Mouse (Mus musculus) liver, embryonic 14.5 days (tissue): ENCODE measurements around the gene BC004004. TPM values are rescaled to one million over a fixed set of nuclear protein-coding genes. Genes with fewer than 3 reads are reported as not detected.
A peak's percentile ranks its signal among the peaks of the same experiment; 100 is the strongest.

Experiments used
- ATAC-seq: fragments of 200-750 bp; cut with Nextera tagmentation; 2 replicates; pipeline ENCODE4 v1.8.0; 2017; ENCODE audit warnings: moderate number of reproducible peaks, mild to moderate bottlenecking, moderate library complexity; ENCODE audit not compliant: insufficient read depth
- DNase-seq, 3 experiments: peaks; one replicate each; pipeline ENCODE4 v3.0.0-alpha.2; 2012 to 2013; ENCODE audit warnings: low read depth in 3 of 3, low spot score in 3 of 3
- H3K27ac ChIP-seq: fragments of 300-500 bp; sonication (generic); 2 replicates; pipeline ENCODE4 v1.5.1; 2014; ENCODE audit warnings: moderate library complexity, mild to moderate bottlenecking, control low read depth, inconsistent platforms
- H3K27me3 ChIP-seq: fragments of 300-500 bp; sonication (generic); 2 replicates; pipeline ENCODE4 v1.6.1; 2014; ENCODE audit warnings: mild to moderate bottlenecking, low read length, moderate library complexity; ENCODE audit not compliant: control insufficient read depth, insufficient read depth
- H3K36me3 ChIP-seq: fragments of 300-500 bp; sonication (generic); replicated peaks from 2 replicates; pipeline ENCODE4 v1.6.1; 2014; ENCODE audit warnings: low read depth; ENCODE audit not compliant: control insufficient read depth, insufficient read depth
- H3K4me1 ChIP-seq, 2 experiments: fragments of 200-500 bp in 1 of 2; fragments of 300-500 bp in 1 of 2; sonication (generic) in 1 of 2; replicated peaks; 2 replicates each; pipeline ENCODE4 v1.6.1; 2012 to 2014; ENCODE audit warnings: antibody characterized with exemption in 1 of 2, inconsistent platforms in 1 of 2, low read length in 1 of 2; ENCODE audit not compliant: control insufficient read depth in 2 of 2, insufficient read depth in 2 of 2
- H3K4me2 ChIP-seq: fragments of 300-500 bp; sonication (generic); 2 replicates; pipeline ENCODE4 v1.6.1; 2014; ENCODE audit warnings: low read depth, mild to moderate bottlenecking, control low read depth, moderate library complexity
- H3K4me3 ChIP-seq, 2 experiments: fragments of 200-500 bp in 1 of 2; fragments of 300-500 bp in 1 of 2; sonication (generic) in 1 of 2; 2 replicates each; pipeline ENCODE4 v1.5.1; 2012 to 2014; ENCODE audit warnings: low read depth in 2 of 2, low read length in 2 of 2, mild to moderate bottlenecking in 2 of 2, control low read depth in 1 of 2, inconsistent platforms in 1 of 2, moderate library complexity in 1 of 2; ENCODE audit not compliant: insufficient read depth in 1 of 2
- H3K9ac ChIP-seq: fragments of 300-500 bp; sonication (generic); replicated peaks from 2 replicates; pipeline ENCODE4 v1.6.1; 2014; ENCODE audit warnings: mild to moderate bottlenecking, control low read depth, moderate library complexity
- H3K9me3 ChIP-seq: fragments of 300-500 bp; sonication (generic); 2 replicates; pipeline ENCODE4 v1.6.1; 2016; ENCODE audit warnings: low read length, mixed read lengths; ENCODE audit not compliant: control insufficient read depth
- CTCF ChIP-seq: IDR thresholded peaks from 2 replicates; pipeline ENCODE4 v1.5.1; 2016; ENCODE audit warnings: antibody characterized with exemption, low read depth, control low read depth
- EP300 ChIP-seq: IDR thresholded peaks from 2 replicates; pipeline ENCODE4 v1.6.1; 2016; ENCODE audit warnings: antibody characterized with exemption, low read depth
- WGBS: fragments of 180-500 bp; shearing (Covaris S2); extraction: QIAGEN DNeasy Blood & Tissue Kit; methylation state at CpG from one replicate; pipeline ENCODE4 v1.1.7; 2014; ENCODE audit not compliant: insufficient replicate concordance; 5-methylcytosine and 5-hydroxymethylcytosine counted together
- polyA plus RNA-seq, 2 experiments: library from polyadenylated mRNA; depleted of rRNA in 1 of 2; stranded (reverse) in 1 of 2; unstranded in 1 of 2; fragments of >200 nt; fragmentation: Nextera tagmentation in 1 of 2; extraction: Ambion mirVana in 1 of 2; gene quantifications; 2 replicates each; pipeline versions ENCODE4 v1.2.1 to v1.2.3; 2012 to 2014

The BC004004 gene
- polyA plus RNA-seq, 2 experiments = 26.1 to 58.1 TPM

DNA sequence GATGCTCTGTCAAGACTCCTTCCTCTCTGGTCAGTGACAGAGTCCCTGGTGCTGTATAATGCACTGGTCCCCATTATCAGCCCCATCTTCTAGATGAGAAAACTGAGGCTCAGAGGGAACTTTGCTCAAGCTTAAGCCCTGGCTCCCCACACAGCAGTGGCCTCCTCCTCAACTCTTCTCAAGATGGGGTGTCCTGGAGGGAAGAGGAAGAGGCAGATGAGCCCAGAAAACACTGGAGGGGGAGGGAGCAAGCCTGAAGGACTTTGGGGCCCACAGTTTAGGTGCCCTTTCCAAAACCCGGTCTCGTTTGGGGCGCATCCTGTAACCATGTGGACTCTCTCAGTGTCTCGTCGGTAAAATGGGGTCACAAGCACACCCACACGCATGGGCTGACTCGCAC is 50.9 kb downstream of the BC004004 start:
- 55% methylated on average over 7 of the region's 7 CpGs for WGBS
- peaks cover 0 to 6% of the 10 kb centered on the region in 2 experiments; a peak in 2 of 4 replicates for H3K4me1 ChIP-seq
- TF ChIP-seq CTCF (no peak), EP300 (no peak)
- no peaks in the 10 kb centered on the region for H3K36me3 ChIP-seq
- no peak for DNase-seq
- H3K27me3 ChIP-seq = peaks cover 9% of the 10 kb centered on the region
- H3K27ac ChIP-seq = no peak overlapping the region
- H3K9me3 ChIP-seq = no peaks in the 10 kb centered on the region
- no peak overlapping the region for H3K4me3 ChIP-seq
- no peak overlapping the region for H3K4me2 ChIP-seq
- no peak overlapping the region for H3K9ac ChIP-seq
- ATAC-seq = no peak

- no peak for ATAC-seq
- H3K27ac ChIP-seq = no peak overlapping the region
- TF ChIP-seq EP300 (no peak; the same call in 1 of the 2 replicates), CTCF (no peak)
- no peak overlapping the region for H3K9ac ChIP-seq
- no peak overlapping the region for H3K4me3 ChIP-seq
- WGBS = 29% methylated on average over 8 of the region's 8 CpGs
- no peak for DNase-seq
- H3K27me3 ChIP-seq = peaks cover 9% of the 10 kb centered on the region
- H3K4me2 ChIP-seq = no peak overlapping the region
- H3K36me3 ChIP-seq = no peaks in the 10 kb centered on the region
- H3K4me1 ChIP-seq = peaks cover 0 to 6% of the 10 kb centered on the region in 2 experiments; a peak in 2 of 4 replicates
- no peaks in the 10 kb centered on the region for H3K9me3 ChIP-seq
Measured at GRCm38 (mm10) chr17:29319881-29320639, 51.5 kb downstream of the BC004004 start.

DNA sequence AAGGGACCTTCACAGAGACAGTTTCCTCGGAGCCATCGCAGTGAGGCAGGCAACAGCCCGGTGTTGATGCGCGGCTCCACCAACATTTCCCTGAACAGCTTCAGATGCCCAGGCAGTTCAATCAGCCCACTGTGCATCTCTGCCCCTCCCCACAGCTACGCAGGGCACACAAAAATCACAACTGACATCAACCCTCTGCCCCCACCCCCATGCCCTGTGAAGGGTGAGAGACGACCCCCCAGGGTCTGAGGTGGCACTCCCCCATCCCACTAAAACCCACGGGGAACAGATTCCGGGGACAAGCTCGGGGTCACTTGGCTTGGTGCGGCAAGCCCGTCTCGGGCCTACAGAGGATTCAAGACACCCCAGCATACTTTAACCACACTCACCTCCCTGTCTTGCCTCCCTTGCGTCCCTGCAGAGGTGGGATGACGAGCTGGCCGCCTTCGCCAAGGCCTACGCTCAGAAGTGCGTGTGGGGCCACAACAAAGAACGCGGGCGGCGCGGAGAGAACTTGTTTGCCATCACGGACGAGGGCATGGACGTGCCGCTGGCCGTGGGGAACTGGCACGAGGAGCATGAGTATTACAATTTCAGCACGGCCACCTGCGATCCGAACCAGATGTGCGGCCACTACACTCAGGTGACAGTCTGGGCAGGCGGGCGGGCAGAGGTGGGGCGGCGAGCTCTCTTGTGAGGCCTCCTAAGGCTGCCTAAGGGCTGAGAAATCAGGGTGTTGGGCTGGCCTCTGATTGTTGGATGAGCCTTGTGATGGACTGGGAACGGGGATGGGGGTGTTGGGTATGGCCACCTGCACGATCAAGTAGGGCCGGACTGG is 53.4 kb downstream of the BC004004 start:
- no peak overlapping the region for H3K27ac ChIP-seq
- ATAC-seq = no peak
- peaks cover 14% of the 10 kb centered on the region for H3K27me3 ChIP-seq
- no peak overlapping the region for H3K4me2 ChIP-seq
- H3K4me3 ChIP-seq = no peak overlapping the region
- H3K4me1 ChIP-seq = peaks cover 0 to 6% of the 10 kb centered on the region in 2 experiments; a peak in 2 of 4 replicates
- WGBS = 54% methylated on average over 41 of the region's 41 CpGs
- TF ChIP-seq EP300 (no peak), CTCF (no peak)
- H3K9ac ChIP-seq = no peak overlapping the region
- no peaks in the 10 kb centered on the region for H3K9me3 ChIP-seq
- no peaks in the 10 kb centered on the region for H3K36me3 ChIP-seq
- no peak for DNase-seq

- 0 out of 2 replicates have a peak overlapping the region, but pooled peaks have one; percentile 1 for H3K4me2 ChIP-seq
- H3K9ac ChIP-seq = no peak overlapping the region
- WGBS = 42% methylated on average over 18 of the region's 18 CpGs
- DNase-seq (no peak), ATAC-seq (no peak)
- no peak overlapping the region for H3K27ac ChIP-seq
- no peaks in the 10 kb centered on the region for H3K36me3 ChIP-seq
- TF ChIP-seq EP300 (no peak), CTCF (no peak)
- H3K4me3 ChIP-seq = no peak overlapping the region
- no peaks in the 10 kb centered on the region for H3K9me3 ChIP-seq
- H3K27me3 ChIP-seq = peaks cover 14% of the 10 kb centered on the region
- peaks cover 0 to 6% of the 10 kb centered on the region in 2 experiments; a peak in 2 of 4 replicates for H3K4me1 ChIP-seq
Measured at GRCm38 (mm10) chr17:29322603-29322962, 54.0 kb downstream of the BC004004 start.

DNA sequence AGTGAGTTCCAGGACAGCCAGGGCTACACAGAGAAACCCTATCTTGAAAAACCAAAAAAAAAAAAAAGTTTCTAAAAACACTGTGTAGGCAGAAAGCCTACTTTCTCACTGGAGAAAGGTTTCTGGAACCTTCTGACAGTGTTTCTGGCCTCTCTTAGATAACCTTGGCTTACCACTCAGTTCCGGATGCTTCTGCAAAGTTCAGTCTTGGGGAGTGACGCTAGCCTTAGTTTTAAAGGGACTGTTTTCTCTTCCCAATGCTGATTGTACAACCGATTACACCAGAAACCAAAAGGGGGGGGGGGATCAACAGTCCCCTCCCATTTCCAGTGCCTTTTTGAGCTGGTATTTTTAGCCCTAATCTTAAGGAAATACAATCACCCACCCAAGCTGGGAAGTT is 55.0 kb downstream of the BC004004 start:
- ATAC-seq = no peak
- H3K4me3 ChIP-seq = no peak overlapping the region
- WGBS = 21% methylated on average over 3 of the region's 3 CpGs

More for the DNA sequence above, 55.0 kb downstream of the BC004004 start:
- no peak overlapping the region for H3K4me2 ChIP-seq
- DNase-seq = no peak
- H3K9me3 ChIP-seq = no peaks in the 10 kb centered on the region
- H3K27ac ChIP-seq = no peak overlapping the region
- TF ChIP-seq EP300 (no peak), CTCF (no peak)
- H3K4me1 ChIP-seq = peaks cover 0 to 6% of the 10 kb centered on the region in 2 experiments; a peak in 2 of 4 replicates
- no peaks in the 10 kb centered on the region for H3K36me3 ChIP-seq
- no peak overlapping the region for H3K9ac ChIP-seq
- H3K27me3 ChIP-seq = peaks cover 14% of the 10 kb centered on the region
